Mouse (Mus musculus): ENCODE results near the gene Ctsh. TPM values are rescaled to one million over a fixed set of nuclear protein-coding genes. Genes with fewer than 3 reads are reported as not detected.

Ctsh gene
- polyA plus RNA-seq, 1 experiment, result 112 TPM

DNA sequence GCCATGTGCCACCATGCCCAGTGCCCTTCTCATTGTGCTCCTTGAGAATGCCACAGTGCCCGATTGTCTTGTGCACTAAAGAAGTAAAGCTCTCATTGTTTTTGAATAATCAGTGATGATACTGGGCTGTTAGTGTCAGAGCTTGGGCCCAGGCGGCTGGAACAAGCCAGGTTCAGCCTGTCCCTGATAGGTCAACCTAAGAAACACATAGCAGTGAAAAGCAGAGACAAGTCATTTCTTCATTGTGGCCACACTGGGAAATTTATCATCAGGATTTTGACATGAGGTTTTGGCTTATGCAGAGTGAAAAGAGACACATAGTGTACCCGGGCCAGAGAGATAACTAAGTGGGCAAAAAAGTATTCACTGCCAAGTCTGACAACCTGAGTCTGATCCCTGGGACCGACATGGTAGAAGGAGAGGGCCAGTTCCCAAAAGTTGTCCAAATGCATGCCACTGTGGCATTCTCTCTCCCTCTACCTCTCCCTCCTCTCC is 68.3 kb downstream of the Ctsh start:
- TF ChIP-seq POLR2A (IDR thresholded peaks at IDR 0.05; ENCODE audit: borderline replicate concordance, control insufficient read depth, low read depth, low read length) (no peak), CTCF (IDR thresholded peaks at IDR 0.05; ENCODE audit: control insufficient read depth, insufficient read depth, low read length) (no peak)
- Histone ChIP-seq H3K4me1 (ENCODE audit: control insufficient read depth, insufficient read depth, low read length) (no peaks in the 10 kb centered on the region), H3K27ac (ENCODE audit: control insufficient read depth, insufficient read depth, low read depth, low read length, poor library complexity) (no peak overlapping the region), H3K4me3 (replicated peaks; ENCODE audit: control insufficient read depth, low read depth, low read length) (no peak overlapping the region)
- WGBS, result 59% methylated on average over 4 of the region's 4 CpGs

DNA sequence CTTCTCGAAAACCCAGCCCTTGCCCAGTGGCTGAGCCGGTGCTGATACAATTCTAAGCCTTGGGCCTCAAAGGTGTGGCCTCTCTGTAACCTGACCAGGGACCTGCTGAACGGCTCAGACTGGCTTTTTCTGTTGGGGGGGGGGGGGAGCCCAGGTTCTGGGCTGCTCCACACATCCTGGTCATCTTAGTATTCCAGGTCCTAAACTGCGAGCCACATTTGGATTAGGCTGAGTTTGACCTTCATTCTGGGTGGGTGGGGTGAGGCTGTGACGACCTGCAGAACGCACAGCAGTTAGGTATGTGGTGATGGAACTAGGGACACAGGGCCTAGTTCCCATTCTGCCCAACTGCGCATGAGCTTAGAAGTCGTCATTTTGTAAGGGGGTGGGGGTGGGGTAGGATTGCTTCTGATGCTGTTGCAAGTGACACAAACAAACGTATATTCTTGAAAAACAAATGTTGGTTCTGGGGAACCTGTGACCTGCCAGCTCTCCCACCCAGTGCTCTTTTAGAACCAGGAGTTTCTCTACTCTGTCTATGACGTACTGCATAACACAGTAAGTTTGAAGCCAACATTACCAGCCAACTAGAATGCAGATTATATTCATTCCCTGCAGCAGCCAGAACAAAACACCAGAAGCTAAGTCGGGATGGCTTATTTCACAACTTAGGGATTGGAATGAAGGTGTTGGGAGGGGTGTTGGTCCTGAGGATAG is 70.4 kb downstream of the Ctsh start:
- H3K4me3 ChIP-seq (replicated peaks; ENCODE audit: control insufficient read depth, low read depth, low read length), result no peak overlapping the region
- H3K4me1 ChIP-seq (ENCODE audit: control insufficient read depth, insufficient read depth, low read length), result no peaks in the 10 kb centered on the region
- TF ChIP-seq CTCF (IDR thresholded peaks at IDR 0.05; ENCODE audit: control insufficient read depth, insufficient read depth, low read length) (no peak), POLR2A (IDR thresholded peaks at IDR 0.05; ENCODE audit: borderline replicate concordance, control insufficient read depth, low read depth, low read length) (no peak)
- no peak overlapping the region for H3K27ac ChIP-seq (ENCODE audit: control insufficient read depth, insufficient read depth, low read depth, low read length, poor library complexity)
- WGBS, result 72% methylated on average over 11 of the region's 11 CpGs

- Histone ChIP-seq H3K4me3 (replicated peaks; ENCODE audit: control insufficient read depth, low read depth, low read length) (no peak overlapping the region), H3K27ac (ENCODE audit: control insufficient read depth, insufficient read depth, low read depth, low read length, poor library complexity) (no peak overlapping the region), H3K4me1 (ENCODE audit: control insufficient read depth, insufficient read depth, low read length) (no peaks in the 10 kb centered on the region)
- no peak for TF ChIP-seq CTCF (IDR thresholded peaks at IDR 0.05; ENCODE audit: control insufficient read depth, insufficient read depth, low read length)
- TF ChIP-seq POLR2A (IDR thresholded peaks at IDR 0.05; ENCODE audit: borderline replicate concordance, control insufficient read depth, low read depth, low read length), result no peak
- 83% methylated on average over 8 of the region's 8 CpGs for WGBS
Observed at GRCm38 (mm10) chr9:90124873-90125245, 70.9 kb downstream of the Ctsh start.

Other genes with a start within 250 kb of the Ctsh start
- not detected in 2 replicates for gene Rasgrf1, start 144.2 kb upstream of the Ctsh start, polyA plus RNA-seq (2011; ENCODE audit: insufficient read depth, insufficient read length, low replicate concordance, missing spikeins)
- 129 and 177 TPM in 2 replicates for gene Morf4l1, start 60.6 kb downstream of the Ctsh start, polyA plus RNA-seq (2011; ENCODE audit: insufficient read depth, insufficient read length, low replicate concordance, missing spikeins)
- gene Adamts7, start 108.9 kb downstream of the Ctsh start, polyA plus RNA-seq (2011; ENCODE audit: insufficient read depth, insufficient read length, low replicate concordance, missing spikeins), result 1.9 and 3.1 TPM in 2 replicates
- 12.5 and 26.2 TPM in 2 replicates for gene Tbc1d2b, start 216.7 kb downstream of the Ctsh start, polyA plus RNA-seq (2011; ENCODE audit: insufficient read depth, insufficient read length, low replicate concordance, missing spikeins)